Mouse (Mus musculus) spleen, postnatal 36 days (tissue): ENCODE measurements around the gene L2hgdh.

Source experiments
- DNase-seq, 2 experiments: peaks; one replicate each; pipeline ENCODE4 v3.0.0; 2022; ENCODE audit warnings: low spot score in 2 of 2, mixed read lengths in 1 of 2

The L2hgdh gene

GRCm38 (mm10) chr12:69729246-69729645 is 4.6 kb upstream of the L2hgdh start:
- DNase-seq, result no peak

GRCm38 (mm10) chr12:69724018-69724710 is 509 bp downstream of the L2hgdh start:
- no peak for DNase-seq

GRCm38 (mm10) chr12:69723376-69723775 is 1.3 kb downstream of the L2hgdh start:
- DNase-seq, result no peak

GRCm38 (mm10) chr12:69722857-69723256 is 1.8 kb downstream of the L2hgdh start:
- DNase-seq, result no peak

- DNase-seq, result no peak
Observed at GRCm38 (mm10) chr12:69713628-69714027, 11.0 kb downstream of the L2hgdh start.

- DNase-seq, result no peak
Observed at GRCm38 (mm10) chr12:69704799-69705458, 19.7 kb downstream of the L2hgdh start.

- no peak for DNase-seq
Observed at GRCm38 (mm10) chr12:69698352-69698751, 26.3 kb downstream of the L2hgdh start.

- DNase-seq, result peak; percentile 46 to 67
Observed at GRCm38 (mm10) chr12:69696746-69697145, 27.9 kb downstream of the L2hgdh start.

- DNase-seq, result no peak
Observed at GRCm38 (mm10) chr12:69693471-69693870, 31.2 kb downstream of the L2hgdh start.

GRCm38 (mm10) chr12:69690714-69691113 is 34.0 kb downstream of the L2hgdh start:
- DNase-seq, result no peak

- no peak for DNase-seq
Observed at GRCm38 (mm10) chr12:69689094-69689493, 35.6 kb downstream of the L2hgdh start.

- no peak for DNase-seq
Observed at GRCm38 (mm10) chr12:69688368-69688767, 36.3 kb downstream of the L2hgdh start.

- DNase-seq, result peak; percentile 64 to 78
Observed at GRCm38 (mm10) chr12:69683537-69683936, 41.1 kb downstream of the L2hgdh start.

GRCm38 (mm10) chr12:69682788-69683419 is 41.8 kb downstream of the L2hgdh start:
- DNase-seq, result peak in 1 of 2 experiments; percentile 13

- peak; percentile 75 to 83 for DNase-seq
Observed at GRCm38 (mm10) chr12:69682065-69682787, 42.4 kb downstream of the L2hgdh start.

GRCm38 (mm10) chr12:69681566-69682061 is 43.1 kb downstream of the L2hgdh start, which contains the start of gene Sos2:
TSS of gene Sos2 (minus strand) at chr12:69681852.
- DNase-seq, result peak; percentile 57

- DNase-seq, result peak; percentile 26 to 40
Observed at GRCm38 (mm10) chr12:69680635-69681565, 43.8 kb downstream of the L2hgdh start.

- DNase-seq, result no peak
Observed at GRCm38 (mm10) chr12:69676157-69676556, 48.5 kb downstream of the L2hgdh start.

- no peak for DNase-seq
Observed at GRCm38 (mm10) chr12:69674576-69675537, 49.8 kb downstream of the L2hgdh start.

GRCm38 (mm10) chr12:69674176-69674575 is 50.5 kb downstream of the L2hgdh start:
- no peak for DNase-seq
